Mouse (Mus musculus) liver, postnatal 0 days (tissue): ENCODE results near the gene Ankrd63.

Source experiments
- CTCF ChIP-seq: sonication (generic); IDR thresholded peaks from 2 replicates; pipeline ENCODE4 v1.5.1; 2016; ENCODE audit warnings: antibody characterized with exemption, low read depth
- EP300 ChIP-seq: IDR thresholded peaks from 2 replicates; pipeline ENCODE4 v1.6.1; 2016; ENCODE audit warnings: antibody characterized with exemption, low read depth, mild to moderate bottlenecking

GRCm38 (mm10) chr2:118673686-118674465, 29.9 kb downstream of the Ankrd63 start:
- no peak for TF ChIP-seq CTCF
- no peak for TF ChIP-seq EP300
